Mouse (Mus musculus) cerebellum, adult 2 months (tissue): ENCODE results near the gene Kcnj6. TPM values are rescaled to one million over a fixed set of nuclear protein-coding genes. Genes with fewer than 3 reads are reported as not detected.
A peak's percentile ranks its signal among the peaks of the same experiment; 100 is the strongest.

Experiments
- DNase-seq, 2 experiments: peaks; one replicate each; pipeline ENCODE4 v3.0.0; 2021
- H3K27ac ChIP-seq: fragments of 200-500 bp; 2 replicates; pipeline ENCODE4 v1.5.1; 2012; ENCODE audit warnings: low read length, control low read depth, inconsistent platforms; ENCODE audit not compliant: insufficient read depth
- H3K27me3 ChIP-seq: fragments of 200-500 bp; 2 replicates; pipeline ENCODE4 v1.6.1; 2012; ENCODE audit warnings: inconsistent platforms, mild to moderate bottlenecking, low read length, moderate library complexity; ENCODE audit not compliant: control insufficient read depth, insufficient read depth
- H3K4me1 ChIP-seq: fragments of 200-500 bp; 2 replicates; pipeline ENCODE4 v1.6.1; 2011; ENCODE audit warnings: low read length; ENCODE audit not compliant: control insufficient read depth, insufficient read depth
- H3K4me3 ChIP-seq: fragments of 200-500 bp; replicated peaks from 2 replicates; pipeline ENCODE3; 2011; ENCODE audit warnings: mild to moderate bottlenecking, low read depth, low read length, control low read depth; ENCODE audit not compliant: insufficient read depth
- CTCF ChIP-seq: fragments of 200-500 bp; IDR thresholded peaks from 2 replicates; pipeline ENCODE4 v1.5.1; 2011; ENCODE audit warnings: low read depth, mild to moderate bottlenecking, control low read depth, low read length, moderate library complexity, borderline replicate concordance; ENCODE audit not compliant: insufficient read depth
- POLR2A ChIP-seq: fragments of 200-500 bp; IDR thresholded peaks from 2 replicates; pipeline ENCODE4 v1.6.1; 2011; ENCODE audit warnings: low read length, control low read depth, borderline replicate concordance; ENCODE audit not compliant: insufficient read depth
- WGBS: fragments of 180-500 bp; shearing (Covaris S2); methylation state at CpG from one replicate; pipeline ENCODE4 v1.1.7; 2018; 5-methylcytosine and 5-hydroxymethylcytosine counted together
- polyA plus RNA-seq: library from polyadenylated mRNA; depleted of rRNA; stranded (reverse); fragments of >200 nt; gene quantifications from 2 replicates; pipeline ENCODE4 v1.2.3, GENCODE M21; 2012

The Kcnj6 gene
- polyA plus RNA-seq, 1 experiment, result 11.6 TPM

- Histone ChIP-seq H3K27me3 (no peaks in the 10 kb centered on the region), H3K4me1 (peaks cover 12% of the 10 kb centered on the region; the same call in 1 of the 2 replicates), H3K27ac (no peak overlapping the region), H3K4me3 (peak overlapping the region; percentile 93)
- TF ChIP-seq POLR2A (no peak), CTCF (no peak)
- DNase-seq, result peak in 1 of 2 experiments; percentile 4
- 17% methylated on average over 3 of the region's 3 CpGs for WGBS
These were observed 3.4 kb downstream of the Kcnj6 start for GRCm38 (mm10) chr16:94994148-94994547.

- no peak overlapping the region for H3K27ac ChIP-seq
- no peak for TF ChIP-seq CTCF
- TF ChIP-seq POLR2A, result no peak
- no peak for DNase-seq
- no peaks in the 10 kb centered on the region for H3K27me3 ChIP-seq
- H3K4me3 ChIP-seq, result no peak overlapping the region
- WGBS, result 77% methylated on average over 2 of the region's 2 CpGs
- peaks cover 25% of the 10 kb centered on the region for H3K4me1 ChIP-seq
These were observed 7.4 kb downstream of the Kcnj6 start for GRCm38 (mm10) chr16:94990114-94990513.

GRCm38 (mm10) chr16:94986731-94987130, 10.8 kb downstream of the Kcnj6 start:
- Histone ChIP-seq H3K27me3 (no peaks in the 10 kb centered on the region), H3K27ac (peak overlapping the region; percentile 58), H3K4me3 (peak overlapping the region; percentile 4), H3K4me1 (peaks cover 30% of the 10 kb centered on the region)
- TF ChIP-seq CTCF, result no peak
- no peak for TF ChIP-seq POLR2A
- peak; percentile 94 to 96 for DNase-seq
- 7% methylated on average over 9 of the region's 9 CpGs for WGBS

GRCm38 (mm10) chr16:94984263-94984662, 13.2 kb downstream of the Kcnj6 start:
- WGBS, result 93% methylated on average over 3 of the region's 3 CpGs

GRCm38 (mm10) chr16:94980374-94980773, 17.1 kb downstream of the Kcnj6 start:
- Histone ChIP-seq H3K4me3 (no peak overlapping the region), H3K27me3 (no peaks in the 10 kb centered on the region), H3K4me1 (peaks cover 40% of the 10 kb centered on the region), H3K27ac (no peak overlapping the region)
- TF ChIP-seq CTCF, result no peak
- TF ChIP-seq POLR2A, result no peak
- no peak for DNase-seq
- WGBS, result 68% methylated on average over 2 of the region's 2 CpGs

More at GRCm38 (mm10) chr16:94984263-94984662, 13.2 kb downstream of the Kcnj6 start:
- H3K27me3 ChIP-seq, result no peaks in the 10 kb centered on the region
- no peak overlapping the region for H3K27ac ChIP-seq
- H3K4me1 ChIP-seq, result peaks cover 37% of the 10 kb centered on the region
- H3K4me3 ChIP-seq, result no peak overlapping the region
- no peak for DNase-seq
- TF ChIP-seq POLR2A (no peak), CTCF (no peak)

- peak; percentile 48 to 54 for DNase-seq
- WGBS, result 46% methylated on average over 9 of the region's 9 CpGs
- H3K27me3 ChIP-seq, result no peaks in the 10 kb centered on the region
These were observed 18.0 kb downstream of the Kcnj6 start for GRCm38 (mm10) chr16:94979499-94979898.

GRCm38 (mm10) chr16:94972080-94972855, 25.2 kb downstream of the Kcnj6 start:
- 78% methylated on average over 14 of the region's 14 CpGs for WGBS
- Histone ChIP-seq H3K4me3 (no peak overlapping the region), H3K4me1 (peaks cover 42% of the 10 kb centered on the region), H3K27ac (no peak overlapping the region), H3K27me3 (no peaks in the 10 kb centered on the region)
- no peak for TF ChIP-seq CTCF
- TF ChIP-seq POLR2A, result no peak
- DNase-seq, result no peak

More at GRCm38 (mm10) chr16:94979499-94979898, 18.0 kb downstream of the Kcnj6 start:
- Histone ChIP-seq H3K27ac (no peak overlapping the region), H3K4me3 (no peak overlapping the region), H3K4me1 (peaks cover 46% of the 10 kb centered on the region)
- TF ChIP-seq CTCF (no peak), POLR2A (no peak)

GRCm38 (mm10) chr16:94968941-94969340, 28.6 kb downstream of the Kcnj6 start:
- no peak for TF ChIP-seq CTCF
- TF ChIP-seq POLR2A, result no peak
- H3K27ac ChIP-seq, result no peak overlapping the region
- H3K27me3 ChIP-seq, result no peaks in the 10 kb centered on the region
- whole genome bisulfite sequencing, result 10% methylated on average over 6 of the region's 6 CpGs
- peaks cover 25% of the 10 kb centered on the region for H3K4me1 ChIP-seq
- DNase-seq, result peak; percentile 59 to 78
- H3K4me3 ChIP-seq, result no peak overlapping the region
